Mouse (Mus musculus) testis, adult 2 months (tissue): ENCODE measurements around the gene Acbd6. TPM values are rescaled to one million over a fixed set of nuclear protein-coding genes. Genes with fewer than 3 reads are reported as not detected.

Experiments
- H3K27ac ChIP-seq: fragments of 200-500 bp; 2 replicates; pipeline ENCODE4 v1.5.1; 2012; ENCODE audit warnings: low read depth, low read length; ENCODE audit not compliant: control insufficient read depth, insufficient read depth
- H3K27me3 ChIP-seq: fragments of 200-500 bp; 2 replicates; pipeline ENCODE4 v1.6.1; 2012; ENCODE audit warnings: mild to moderate bottlenecking, low read length, moderate library complexity; ENCODE audit not compliant: control insufficient read depth, insufficient read depth
- H3K36me3 ChIP-seq: fragments of 200-500 bp; 2 replicates; pipeline ENCODE4 v1.6.1; 2012; ENCODE audit warnings: mild to moderate bottlenecking, low read length; ENCODE audit not compliant: control insufficient read depth, insufficient read depth
- H3K4me1 ChIP-seq: fragments of 200-500 bp; 2 replicates; pipeline ENCODE4 v1.6.1; 2012; ENCODE audit warnings: low read length; ENCODE audit not compliant: control insufficient read depth, insufficient read depth
- H3K4me3 ChIP-seq: fragments of 200-500 bp; 2 replicates; pipeline ENCODE4 v1.5.1; 2012; ENCODE audit warnings: low read depth, mild to moderate bottlenecking, low read length, moderate library complexity, mixed read lengths; ENCODE audit not compliant: control insufficient read depth
- CTCF ChIP-seq: fragments of 200-500 bp; IDR thresholded peaks from 2 replicates; pipeline ENCODE4 v1.5.1; 2012; ENCODE audit warnings: low read depth, mild to moderate bottlenecking, inconsistent platforms, low read length, moderate library complexity; ENCODE audit not compliant: control insufficient read depth, insufficient read depth, insufficient replicate concordance
- POLR2A ChIP-seq: fragments of 200-500 bp; IDR thresholded peaks from 2 replicates; pipeline ENCODE4 v1.6.1; 2012; ENCODE audit warnings: low read depth, mild to moderate bottlenecking, inconsistent platforms, low read length, moderate library complexity; ENCODE audit not compliant: control insufficient read depth
- polyA plus RNA-seq: library from polyadenylated mRNA; depleted of rRNA; stranded (reverse); fragments of >200 nt; gene quantifications from 2 replicates; pipeline ENCODE4 v1.2.3, GENCODE M21; 2012

Acbd6 gene
- polyA plus RNA-seq, 1 experiment, result 227 TPM

DNA sequence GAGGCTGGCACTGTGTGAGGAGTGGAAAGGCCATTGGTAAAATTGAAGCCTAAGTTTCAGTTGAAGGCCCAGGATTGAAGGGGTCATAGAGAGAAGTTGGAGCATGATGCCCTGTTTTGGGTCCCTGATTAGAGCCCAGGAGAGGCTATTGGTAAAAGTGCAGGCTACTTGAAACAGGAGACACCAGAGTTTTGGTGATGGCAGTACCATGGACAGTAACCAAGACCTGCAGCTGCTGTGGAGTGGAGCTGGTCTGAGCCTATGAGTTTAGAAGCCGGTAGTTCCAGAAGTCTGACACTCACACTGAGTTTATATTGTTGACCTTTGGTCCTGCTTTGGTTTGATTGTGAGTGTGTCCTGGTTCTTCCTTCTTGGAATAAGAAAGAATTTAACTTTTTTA, 36.2 kb downstream of the Acbd6 start:
- H3K36me3 ChIP-seq, result no peaks in the 10 kb centered on the region
- H3K27me3 ChIP-seq, result no peaks in the 10 kb centered on the region
- H3K4me3 ChIP-seq, result no peak overlapping the region
- no peak overlapping the region for H3K27ac ChIP-seq
- TF ChIP-seq POLR2A (no peak), CTCF (no peak)
- H3K4me1 ChIP-seq, result no peaks in the 10 kb centered on the region

DNA sequence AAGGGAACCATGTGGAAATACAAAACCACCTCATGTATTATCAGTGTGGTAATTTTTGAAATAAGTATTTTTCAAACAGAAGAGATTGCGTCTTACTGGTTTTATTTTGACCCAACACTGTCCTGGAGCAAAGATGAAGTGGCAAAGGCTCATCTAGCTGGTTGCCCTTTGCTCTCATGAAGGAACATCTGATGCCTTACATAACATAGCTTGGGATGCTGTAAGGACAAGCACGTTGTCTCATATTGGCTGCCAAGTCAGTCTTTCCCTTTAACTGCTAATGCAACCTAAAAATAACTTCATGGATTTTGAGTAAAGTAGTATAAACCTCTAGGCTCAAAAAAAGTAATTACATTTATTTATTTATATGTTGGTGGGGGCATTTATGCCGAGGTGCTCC, 38.7 kb downstream of the Acbd6 start:
- Histone ChIP-seq H3K4me1 (no peaks in the 10 kb centered on the region), H3K36me3 (no peaks in the 10 kb centered on the region), H3K27me3 (no peaks in the 10 kb centered on the region), H3K27ac (no peak overlapping the region), H3K4me3 (no peak overlapping the region)
- TF ChIP-seq CTCF (no peak), POLR2A (no peak)

DNA sequence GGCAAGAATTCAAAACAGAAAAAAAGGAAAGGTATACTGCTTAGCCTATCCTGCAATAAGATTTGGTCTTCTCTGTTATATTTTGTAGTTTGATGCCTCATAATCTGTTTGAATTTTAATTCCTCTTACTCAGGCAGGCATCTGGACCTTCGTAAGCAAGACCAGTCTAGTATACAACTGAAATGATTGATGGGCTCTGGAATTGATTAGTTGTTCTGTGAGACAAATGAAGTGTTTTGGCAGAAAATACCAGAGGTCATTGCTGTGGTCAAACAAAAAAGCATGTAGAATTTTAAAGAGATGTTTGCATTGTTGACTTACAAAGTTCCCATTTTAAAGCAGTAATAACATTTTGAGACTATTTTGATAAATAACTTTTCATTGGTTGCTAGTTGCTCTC, 46.8 kb downstream of the Acbd6 start:
- no peak overlapping the region for H3K4me3 ChIP-seq
- H3K36me3 ChIP-seq, result no peaks in the 10 kb centered on the region
- no peaks in the 10 kb centered on the region for H3K27me3 ChIP-seq
- no peak overlapping the region for H3K27ac ChIP-seq
- TF ChIP-seq CTCF (no peak), POLR2A (no peak)
- no peaks in the 10 kb centered on the region for H3K4me1 ChIP-seq

DNA sequence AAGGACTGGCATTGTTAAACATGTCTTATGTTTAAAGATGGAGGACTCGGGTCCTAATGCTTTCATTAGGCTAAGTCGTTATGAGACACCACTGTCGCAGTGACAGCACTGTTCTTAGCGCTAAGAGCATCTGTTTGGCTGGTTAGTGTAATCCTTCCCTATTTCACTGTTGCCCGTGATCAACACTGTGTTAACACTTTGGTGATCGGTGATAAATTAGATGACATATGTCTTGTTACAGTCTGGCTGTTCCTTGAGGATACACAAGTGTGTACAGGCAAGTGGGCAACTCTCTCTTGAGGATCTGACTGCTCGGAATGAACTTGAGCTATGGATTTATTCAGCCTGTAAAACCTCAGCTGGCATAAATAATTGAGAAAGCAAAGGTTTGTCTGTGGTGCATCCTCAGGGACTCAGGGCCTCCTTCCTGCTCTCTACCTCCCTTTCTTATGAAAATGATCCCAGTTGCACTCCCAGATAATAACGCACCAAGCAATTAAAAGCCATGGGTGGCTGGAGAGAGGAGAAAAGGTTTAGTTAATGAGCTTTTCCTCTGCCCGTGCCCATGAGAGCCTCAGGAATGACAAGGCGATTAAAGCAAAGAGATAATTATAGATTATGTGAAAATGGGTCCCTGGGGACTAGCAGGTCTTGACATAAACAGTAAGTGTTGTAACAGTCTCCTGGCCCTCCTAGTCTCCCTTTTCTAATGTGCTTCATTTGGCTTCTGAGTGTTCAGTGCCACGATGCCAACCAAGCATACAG, 47.7 kb downstream of the Acbd6 start:
- H3K27ac ChIP-seq, result no peak overlapping the region

GRCm38 (mm10) chr1:155606156-155606531, 48.2 kb downstream of the Acbd6 start:
- no peak overlapping the region for H3K4me3 ChIP-seq
- no peak overlapping the region for H3K27ac ChIP-seq
- TF ChIP-seq CTCF (no peak), POLR2A (no peak)
- H3K36me3 ChIP-seq, result no peaks in the 10 kb centered on the region
- H3K27me3 ChIP-seq, result no peaks in the 10 kb centered on the region
- no peaks in the 10 kb centered on the region for H3K4me1 ChIP-seq

More for the DNA sequence above, 47.7 kb downstream of the Acbd6 start:
- no peak for TF ChIP-seq CTCF
- TF ChIP-seq POLR2A, result no peak
- Histone ChIP-seq H3K4me1 (no peaks in the 10 kb centered on the region), H3K27me3 (no peaks in the 10 kb centered on the region), H3K36me3 (no peaks in the 10 kb centered on the region), H3K4me3 (no peak overlapping the region)

DNA sequence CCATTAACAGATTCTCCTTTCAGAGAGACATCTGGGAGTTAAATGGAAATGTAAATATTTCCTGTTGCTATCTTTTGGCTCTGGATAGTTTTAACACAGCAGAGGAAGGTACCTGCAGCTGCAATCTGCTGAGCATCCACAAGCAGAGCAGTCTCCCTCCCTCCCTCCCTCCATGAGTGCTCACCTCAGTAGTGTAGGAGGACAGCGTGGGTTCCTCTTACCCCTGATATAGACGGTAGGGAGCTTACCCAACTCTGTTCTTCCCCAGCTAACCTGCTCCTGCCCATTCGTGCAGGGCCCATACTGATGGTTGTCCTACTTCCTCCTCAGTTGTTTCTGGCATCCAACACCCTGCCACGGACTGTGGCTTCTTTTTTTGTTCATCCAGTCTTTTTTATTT, 50.6 kb downstream of the Acbd6 start:
- no peaks in the 10 kb centered on the region for H3K4me1 ChIP-seq

GRCm38 (mm10) chr1:155614426-155614825, 56.5 kb downstream of the Acbd6 start:
- Histone ChIP-seq H3K36me3 (no peaks in the 10 kb centered on the region), H3K27ac (no peak overlapping the region), H3K4me3 (no peak overlapping the region), H3K27me3 (no peaks in the 10 kb centered on the region), H3K4me1 (no peaks in the 10 kb centered on the region)
- TF ChIP-seq POLR2A (no peak), CTCF (no peak)

More for the DNA sequence above, 50.6 kb downstream of the Acbd6 start:
- Histone ChIP-seq H3K27ac (no peak overlapping the region), H3K36me3 (no peaks in the 10 kb centered on the region), H3K27me3 (no peaks in the 10 kb centered on the region), H3K4me3 (no peak overlapping the region)
- no peak for TF ChIP-seq POLR2A
- no peak for TF ChIP-seq CTCF

GRCm38 (mm10) chr1:155621075-155621474, 63.2 kb downstream of the Acbd6 start:
- TF ChIP-seq CTCF (no peak), POLR2A (no peak)
- Histone ChIP-seq H3K4me3 (no peak overlapping the region), H3K27ac (no peak overlapping the region), H3K4me1 (no peaks in the 10 kb centered on the region), H3K27me3 (no peaks in the 10 kb centered on the region), H3K36me3 (no peaks in the 10 kb centered on the region; the same call in 1 of the 2 replicates)
